Mouse (Mus musculus): ENCODE measurements around the gene Efnb2. TPM values are rescaled to one million over a fixed set of nuclear protein-coding genes. Genes with fewer than 3 reads are reported as not detected.

The Efnb2 gene
- polyA plus RNA-seq, 1 experiment from 2014 or later = 48.9 TPM

DNA sequence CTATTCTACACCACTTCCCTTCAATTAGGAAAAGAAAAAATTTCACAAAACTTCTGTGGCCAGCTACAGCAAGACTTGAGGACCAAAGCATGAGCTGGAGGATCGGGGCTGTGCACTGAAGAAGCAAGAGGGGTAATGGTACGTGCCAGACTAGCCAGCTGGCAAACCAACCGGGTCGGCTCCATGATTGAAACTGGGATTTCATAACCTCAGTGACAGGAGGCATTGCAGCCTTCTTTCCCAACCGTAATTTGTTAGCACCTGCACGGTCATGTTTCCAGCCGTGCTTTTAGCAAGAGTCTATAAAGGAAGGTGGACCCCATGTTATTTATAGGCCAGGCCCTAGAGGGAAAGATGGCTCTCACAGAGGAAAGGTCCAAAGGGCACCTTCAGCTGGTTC is 12.4 kb downstream of the Efnb2 start:
- WGBS = 45% methylated on average over 7 of the region's 7 CpGs
- H3K9me3 ChIP-seq (replicated peaks; ENCODE audit: control insufficient read depth, low read length) = no peaks in the 10 kb centered on the region
- DNase-seq (ENCODE audit: low spot score) (peak; percentile 37), ATAC-seq (no peak)
- peak overlapping the region; percentile 12; the same call in 1 of the 2 replicates for H3K4me2 ChIP-seq (ENCODE audit: low read length)
- no peak overlapping the region for H3K27ac ChIP-seq (ENCODE audit: low read depth, low read length)
- H3K9ac ChIP-seq (ENCODE audit: low read length) = no peak overlapping the region
- no peaks in the 10 kb centered on the region for H3K27me3 ChIP-seq (replicated peaks; ENCODE audit: control insufficient read depth, insufficient read depth, low read length)
- H3K4me3 ChIP-seq (ENCODE audit: low read depth, low read length) = 0 out of 2 replicates have a peak overlapping the region, but pooled peaks have one; percentile 2
- peaks cover 87% of the 10 kb centered on the region for H3K4me1 ChIP-seq (ENCODE audit: control insufficient read depth, insufficient read depth, low read length)
- peaks cover 9% of the 10 kb centered on the region; the same call in 1 of the 2 replicates for H3K36me3 ChIP-seq (ENCODE audit: control insufficient read depth, insufficient read depth, low read length)

DNA sequence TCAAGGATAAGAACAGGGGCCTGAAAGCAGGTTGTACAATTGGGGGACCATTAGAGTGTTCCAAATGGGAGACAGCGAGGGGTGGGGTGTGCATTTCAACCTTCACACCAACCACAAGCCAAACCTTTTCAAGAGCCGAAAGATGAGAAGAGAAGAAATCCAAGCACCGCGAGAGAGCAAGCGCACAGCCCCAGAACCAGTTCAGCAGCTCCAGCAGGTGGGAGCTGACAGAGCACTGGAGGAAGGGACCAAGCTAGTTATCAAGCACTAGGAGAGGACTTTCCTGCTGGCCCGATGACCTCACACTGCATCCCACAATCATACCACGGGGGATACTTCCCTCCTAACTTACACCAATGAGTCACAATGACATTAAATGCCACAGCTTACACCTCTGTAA is 13.2 kb downstream of the Efnb2 start:
- DNase-seq (ENCODE audit: low spot score) (no peak), ATAC-seq (no peak)
- Histone ChIP-seq H3K4me3 (ENCODE audit: low read depth, low read length) (no peak overlapping the region), H3K27me3 (replicated peaks; ENCODE audit: control insufficient read depth, insufficient read depth, low read length) (no peaks in the 10 kb centered on the region), H3K4me1 (ENCODE audit: control insufficient read depth, insufficient read depth, low read length) (peaks cover 78% of the 10 kb centered on the region), H3K36me3 (ENCODE audit: control insufficient read depth, insufficient read depth, low read length) (peaks cover 9% of the 10 kb centered on the region; the same call in 1 of the 2 replicates), H3K9me3 (replicated peaks; ENCODE audit: control insufficient read depth, low read length) (no peaks in the 10 kb centered on the region), H3K27ac (ENCODE audit: low read depth, low read length) (no peak overlapping the region), H3K4me2 (ENCODE audit: low read length) (0 out of 2 replicates have a peak overlapping the region, but pooled peaks have one; percentile 4), H3K9ac (ENCODE audit: low read length) (no peak overlapping the region; the same call in 1 of the 2 replicates)
- 53% methylated on average over 7 of the region's 7 CpGs for WGBS

DNA sequence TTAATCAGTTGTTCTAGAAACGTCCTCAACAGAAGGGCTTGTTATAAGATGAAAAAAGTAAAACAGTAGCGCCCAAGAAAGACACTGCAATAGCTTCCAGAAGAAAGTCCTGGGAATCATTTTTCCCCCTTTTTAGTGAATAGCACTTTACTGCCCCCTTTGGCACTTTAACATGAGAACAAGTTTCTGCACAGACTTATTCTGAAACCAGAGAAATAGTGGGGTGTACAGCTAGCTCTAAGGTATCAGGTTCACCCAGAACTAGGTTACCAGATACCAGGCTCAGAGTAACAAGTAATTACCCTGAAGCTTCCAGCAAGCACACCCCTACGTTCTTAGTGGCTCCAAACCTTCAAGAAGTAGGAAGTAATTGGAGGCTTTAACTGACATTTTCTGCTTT is 13.7 kb downstream of the Efnb2 start:
- H3K4me1 ChIP-seq (ENCODE audit: control insufficient read depth, insufficient read depth, low read length) = peaks cover 73% of the 10 kb centered on the region
- DNase-seq (ENCODE audit: low spot score) = peak; percentile 52
- no peak overlapping the region for H3K27ac ChIP-seq (ENCODE audit: low read depth, low read length)
- H3K27me3 ChIP-seq (replicated peaks; ENCODE audit: control insufficient read depth, insufficient read depth, low read length) = no peaks in the 10 kb centered on the region
- 36% methylated on average over 3 of the region's 3 CpGs for WGBS
- no peak overlapping the region for H3K4me3 ChIP-seq (ENCODE audit: low read depth, low read length)
- no peak for ATAC-seq
- no peak overlapping the region for H3K9ac ChIP-seq (ENCODE audit: low read length)
- no peaks in the 10 kb centered on the region for H3K9me3 ChIP-seq (replicated peaks; ENCODE audit: control insufficient read depth, low read length)
- H3K4me2 ChIP-seq (ENCODE audit: low read length) = no peak overlapping the region
- peaks cover 9% of the 10 kb centered on the region; the same call in 1 of the 2 replicates for H3K36me3 ChIP-seq (ENCODE audit: control insufficient read depth, insufficient read depth, low read length)

DNA sequence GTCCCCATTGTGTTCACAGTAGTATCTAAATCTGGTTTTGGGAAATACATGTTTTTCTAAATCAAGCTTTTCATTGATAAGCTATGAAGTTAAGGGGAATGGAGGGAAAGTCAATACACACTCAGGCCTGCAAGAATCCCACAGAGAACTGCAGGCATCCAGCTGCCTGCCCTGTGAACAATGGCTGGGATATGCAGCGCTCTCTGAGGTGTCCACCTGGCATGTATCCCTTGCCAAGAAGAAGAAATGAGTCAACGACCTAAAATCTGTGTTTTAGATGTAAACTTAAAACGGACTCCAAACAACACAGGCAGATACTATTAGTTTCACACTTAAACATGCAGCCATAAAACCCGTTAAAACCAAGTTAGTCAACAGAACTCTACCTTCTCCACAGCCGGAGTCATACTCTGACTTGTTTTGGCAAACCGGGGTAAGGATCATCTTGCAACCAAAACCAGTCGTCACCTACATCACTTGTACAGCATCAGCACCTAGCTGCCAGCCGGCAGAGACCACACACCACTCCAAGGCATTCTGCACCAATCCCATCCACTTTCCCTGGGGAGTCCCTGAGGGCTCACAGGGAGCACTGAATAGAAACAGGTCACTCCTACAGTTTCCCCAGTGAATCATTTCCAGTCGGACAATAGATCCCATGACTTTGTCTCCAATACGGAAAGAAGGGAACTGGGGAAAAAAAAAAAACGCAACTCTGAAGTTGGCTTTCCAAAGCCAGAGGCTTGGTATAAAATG is 16.7 kb downstream of the Efnb2 start:
- Histone ChIP-seq H3K9me3 (replicated peaks; ENCODE audit: control insufficient read depth, low read length) (no peaks in the 10 kb centered on the region), H3K4me1 (ENCODE audit: control insufficient read depth, insufficient read depth, low read length) (peaks cover 58% of the 10 kb centered on the region), H3K9ac (ENCODE audit: low read length) (no peak overlapping the region), H3K4me2 (ENCODE audit: low read length) (no peak overlapping the region), H3K36me3 (ENCODE audit: control insufficient read depth, insufficient read depth, low read length) (peaks cover 9% of the 10 kb centered on the region; the same call in 1 of the 2 replicates), H3K4me3 (ENCODE audit: low read depth, low read length) (no peak overlapping the region), H3K27ac (ENCODE audit: low read depth, low read length) (no peak overlapping the region), H3K27me3 (replicated peaks; ENCODE audit: control insufficient read depth, insufficient read depth, low read length) (no peaks in the 10 kb centered on the region)
- 59% methylated on average over 11 of the region's 11 CpGs for WGBS
- no peak for ATAC-seq
- DNase-seq (ENCODE audit: low spot score) = no peak

DNA sequence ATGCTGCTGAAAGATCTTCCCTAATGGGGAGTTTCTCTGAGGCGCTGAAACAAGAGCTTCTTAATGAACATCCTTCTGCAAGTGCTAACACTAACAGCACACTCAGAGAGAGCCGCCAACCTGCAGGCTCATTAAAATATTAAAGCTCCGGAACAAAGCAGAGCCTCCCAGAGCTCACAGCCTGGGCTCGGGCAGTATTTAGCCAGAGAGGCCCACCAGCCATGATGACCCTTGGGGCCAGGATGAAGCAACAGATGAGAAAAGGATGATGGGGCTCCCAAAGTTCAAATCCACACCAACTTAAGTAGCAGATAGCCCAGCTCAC is 20.8 kb downstream of the Efnb2 start:
- Histone ChIP-seq H3K4me2 (ENCODE audit: low read length) (peak overlapping the region; percentile 16), H3K9ac (ENCODE audit: low read length) (no peak overlapping the region), H3K36me3 (ENCODE audit: control insufficient read depth, insufficient read depth, low read length) (peaks cover 31% of the 10 kb centered on the region), H3K27ac (ENCODE audit: low read depth, low read length) (0 out of 2 replicates have a peak overlapping the region, but pooled peaks have one; percentile 33), H3K27me3 (replicated peaks; ENCODE audit: control insufficient read depth, insufficient read depth, low read length) (no peaks in the 10 kb centered on the region), H3K4me1 (ENCODE audit: control insufficient read depth, insufficient read depth, low read length) (peaks cover 33% of the 10 kb centered on the region), H3K9me3 (replicated peaks; ENCODE audit: control insufficient read depth, low read length) (no peaks in the 10 kb centered on the region), H3K4me3 (ENCODE audit: low read depth, low read length) (no peak overlapping the region)
- 3% methylated on average over 4 of the region's 4 CpGs for WGBS
- DNase-seq (ENCODE audit: low spot score) (peak; percentile 74), ATAC-seq (peak; percentile 69)

DNA sequence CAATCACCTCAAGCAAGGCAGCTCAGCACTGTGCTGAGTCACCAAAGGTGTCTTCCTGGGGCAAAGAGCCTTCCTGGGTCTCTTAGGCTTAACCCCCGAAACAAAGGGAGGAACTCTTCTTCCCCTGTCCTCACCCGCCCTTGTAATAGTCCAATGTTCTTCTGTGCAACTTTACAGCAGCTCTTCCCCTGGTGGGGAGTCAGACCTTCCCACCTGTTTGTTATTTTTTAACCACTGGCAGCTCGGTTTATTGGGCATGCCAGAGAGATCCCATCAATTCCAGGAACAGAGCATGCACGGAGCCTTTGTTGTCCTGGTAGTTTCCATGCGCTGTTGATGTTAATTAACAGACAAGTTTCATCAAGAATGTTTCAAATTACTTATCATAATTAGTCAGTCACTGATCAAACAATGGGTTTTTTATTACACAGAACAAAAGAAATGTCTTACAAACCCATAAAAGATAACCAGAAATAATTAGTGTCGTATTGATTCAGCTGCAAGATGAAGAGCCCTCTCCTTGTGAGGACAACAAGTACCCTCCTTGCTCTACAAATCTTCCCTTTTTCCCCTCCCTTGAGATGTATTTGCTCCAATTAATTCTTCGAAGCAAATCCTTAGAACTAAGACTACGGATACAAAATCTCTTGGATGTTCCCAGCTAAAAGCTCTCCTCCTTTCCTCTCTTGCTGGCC is 21.3 kb downstream of the Efnb2 start:
- Histone ChIP-seq H3K27ac (ENCODE audit: low read depth, low read length) (0 out of 2 replicates have a peak overlapping the region, but pooled peaks have one; percentile 33), H3K36me3 (ENCODE audit: control insufficient read depth, insufficient read depth, low read length) (peaks cover 34% of the 10 kb centered on the region), H3K9ac (ENCODE audit: low read length) (no peak overlapping the region), H3K4me1 (ENCODE audit: control insufficient read depth, insufficient read depth, low read length) (peaks cover 30% of the 10 kb centered on the region), H3K4me3 (ENCODE audit: low read depth, low read length) (no peak overlapping the region), H3K4me2 (ENCODE audit: low read length) (peak overlapping the region; percentile 16; the same call in 1 of the 2 replicates), H3K27me3 (replicated peaks; ENCODE audit: control insufficient read depth, insufficient read depth, low read length) (no peaks in the 10 kb centered on the region), H3K9me3 (replicated peaks; ENCODE audit: control insufficient read depth, low read length) (no peaks in the 10 kb centered on the region)
- DNase-seq (ENCODE audit: low spot score) = peak; percentile 35
- peak; percentile 29 for ATAC-seq
- WGBS = 13% methylated on average over 8 of the region's 8 CpGs

DNA sequence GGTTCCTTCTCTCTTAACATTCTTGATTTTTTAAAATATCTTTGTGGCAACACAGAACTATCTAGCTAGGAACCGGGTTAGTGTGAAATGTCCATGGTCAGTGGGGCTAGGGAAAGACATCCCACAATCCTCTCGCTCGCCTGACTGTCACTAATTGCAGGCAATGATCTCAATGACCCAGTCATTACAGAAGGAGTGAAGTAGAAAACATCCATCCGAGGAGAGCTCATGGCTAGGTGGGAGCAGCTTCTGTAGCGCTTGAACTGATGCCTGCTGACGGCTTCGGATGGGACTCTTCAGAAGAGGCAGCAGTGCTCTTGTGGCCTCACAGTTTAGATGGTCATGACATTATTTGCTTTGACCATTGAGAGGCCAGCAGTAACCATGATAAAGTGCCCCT is 29.6 kb downstream of the Efnb2 start:
- Histone ChIP-seq H3K4me2 (ENCODE audit: low read length) (no peak overlapping the region), H3K27ac (ENCODE audit: low read depth, low read length) (no peak overlapping the region), H3K27me3 (replicated peaks; ENCODE audit: control insufficient read depth, insufficient read depth, low read length) (no peaks in the 10 kb centered on the region), H3K4me3 (ENCODE audit: low read depth, low read length) (no peak overlapping the region), H3K9ac (ENCODE audit: low read length) (no peak overlapping the region), H3K4me1 (ENCODE audit: control insufficient read depth, insufficient read depth, low read length) (peaks cover 17% of the 10 kb centered on the region; the same call in 1 of the 2 replicates), H3K36me3 (ENCODE audit: control insufficient read depth, insufficient read depth, low read length) (peaks cover 41% of the 10 kb centered on the region), H3K9me3 (replicated peaks; ENCODE audit: control insufficient read depth, low read length) (no peaks in the 10 kb centered on the region)
- no peak for DNase-seq (ENCODE audit: low spot score)
- WGBS = 76% methylated on average over 7 of the region's 7 CpGs
- no peak for ATAC-seq

DNA sequence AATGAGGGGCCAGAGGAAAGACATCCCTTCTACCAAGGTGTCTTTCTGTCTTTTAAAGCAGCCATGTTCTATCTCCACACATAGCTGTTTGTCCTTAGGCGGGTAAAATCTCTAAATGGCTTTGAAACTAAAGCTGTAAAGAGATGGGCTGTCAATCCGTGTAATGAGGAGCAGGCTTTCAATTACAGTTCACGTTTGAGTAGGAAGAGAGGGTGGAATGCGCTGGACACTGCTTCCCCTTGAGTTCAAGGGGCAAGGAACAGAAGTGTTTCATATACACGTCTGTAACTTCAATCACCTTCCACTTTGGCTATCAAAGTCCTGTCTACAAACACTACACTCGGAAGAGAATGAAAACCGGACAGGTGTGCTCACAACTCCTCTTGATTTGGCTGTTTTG is 37.0 kb downstream of the Efnb2 start:
- H3K36me3 ChIP-seq (ENCODE audit: control insufficient read depth, insufficient read depth, low read length) = peaks cover 52% of the 10 kb centered on the region
- DNase-seq (ENCODE audit: low spot score) (no peak), ATAC-seq (no peak)
- no peaks in the 10 kb centered on the region for H3K27me3 ChIP-seq (replicated peaks; ENCODE audit: control insufficient read depth, insufficient read depth, low read length)
- peak overlapping the region; percentile 49; the same call in 1 of the 2 replicates for H3K27ac ChIP-seq (ENCODE audit: low read depth, low read length)
- H3K4me3 ChIP-seq (ENCODE audit: low read depth, low read length) = no peak overlapping the region
- peaks cover 30% of the 10 kb centered on the region for H3K4me1 ChIP-seq (ENCODE audit: control insufficient read depth, insufficient read depth, low read length)
- H3K9ac ChIP-seq (ENCODE audit: low read length) = no peak overlapping the region
- no peak overlapping the region for H3K4me2 ChIP-seq (ENCODE audit: low read length)
- WGBS = 55% methylated on average over 7 of the region's 7 CpGs
- H3K9me3 ChIP-seq (replicated peaks; ENCODE audit: control insufficient read depth, low read length) = no peaks in the 10 kb centered on the region

DNA sequence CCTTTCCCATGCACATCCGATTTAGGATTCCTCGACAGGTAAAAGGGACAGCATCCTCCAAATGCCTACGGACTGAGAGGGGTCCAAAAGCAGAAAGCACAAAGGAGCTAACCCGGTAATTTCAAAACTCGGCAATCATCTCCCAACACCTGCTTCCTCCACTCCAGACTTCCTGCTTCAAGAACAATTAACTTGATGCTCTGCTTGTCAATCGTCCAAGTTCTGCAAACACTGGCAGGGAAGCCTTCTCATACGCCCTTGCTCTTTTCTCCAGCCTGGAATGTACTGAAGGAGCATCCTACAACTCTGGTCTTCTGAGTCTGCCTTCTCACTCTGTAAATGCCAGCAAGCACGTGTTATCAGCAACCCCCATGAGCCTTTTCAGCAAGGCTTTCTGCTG is 37.6 kb downstream of the Efnb2 start:
- WGBS = 46% methylated on average over 8 of the region's 8 CpGs
- no peak overlapping the region for H3K4me2 ChIP-seq (ENCODE audit: low read length)
- DNase-seq (ENCODE audit: low spot score) (peak; percentile 53), ATAC-seq (no peak)
- peaks cover 28% of the 10 kb centered on the region for H3K4me1 ChIP-seq (ENCODE audit: control insufficient read depth, insufficient read depth, low read length)
- peak overlapping the region; percentile 49; the same call in 1 of the 2 replicates for H3K27ac ChIP-seq (ENCODE audit: low read depth, low read length)
- peaks cover 58% of the 10 kb centered on the region for H3K36me3 ChIP-seq (ENCODE audit: control insufficient read depth, insufficient read depth, low read length)
- H3K9me3 ChIP-seq (replicated peaks; ENCODE audit: control insufficient read depth, low read length) = no peaks in the 10 kb centered on the region
- H3K4me3 ChIP-seq (ENCODE audit: low read depth, low read length) = no peak overlapping the region
- no peak overlapping the region for H3K9ac ChIP-seq (ENCODE audit: low read length)
- H3K27me3 ChIP-seq (replicated peaks; ENCODE audit: control insufficient read depth, insufficient read depth, low read length) = no peaks in the 10 kb centered on the region

Data from forebrain, embryonic 14.5 days (tissue).